Mouse (Mus musculus) megakaryocyte, embryonic 14.5 days (primary cell): Measurements from ENCODE around the gene Naa15.

Experiments used
- FLI1 ChIP-seq: IDR thresholded peaks from 2 replicates; pipeline ENCODE4 v1.6.1; 2012; ENCODE audit warnings: low read length, inconsistent platforms, mixed read lengths
- GATA1 ChIP-seq: IDR thresholded peaks from 3 replicates; pipeline ENCODE4 v1.6.1; 2012; ENCODE audit warnings: mixed read lengths, low read length, inconsistent platforms, borderline replicate concordance

GRCm38 (mm10) chr3:51485347-51485746, 70.4 kb downstream of the Naa15 start:
- TF ChIP-seq GATA1 (no peak), FLI1 (no peak)
